Mouse (Mus musculus) embryonic fibroblast, embryonic 13.5 days (primary cell): ENCODE data around the gene Rnf150.

Experiments used
- CTCF ChIP-seq: IDR thresholded peaks from 2 replicates; pipeline ENCODE4 v1.5.1; 2011; ENCODE audit warnings: mild to moderate bottlenecking, control low read depth, low read length, moderate library complexity, borderline replicate concordance; ENCODE audit not compliant: insufficient read depth
- POLR2A ChIP-seq: IDR thresholded peaks from 2 replicates; pipeline ENCODE4 v1.6.1; 2011; ENCODE audit warnings: low read depth, mild to moderate bottlenecking, control low read depth, low read length, moderate library complexity

DNA sequence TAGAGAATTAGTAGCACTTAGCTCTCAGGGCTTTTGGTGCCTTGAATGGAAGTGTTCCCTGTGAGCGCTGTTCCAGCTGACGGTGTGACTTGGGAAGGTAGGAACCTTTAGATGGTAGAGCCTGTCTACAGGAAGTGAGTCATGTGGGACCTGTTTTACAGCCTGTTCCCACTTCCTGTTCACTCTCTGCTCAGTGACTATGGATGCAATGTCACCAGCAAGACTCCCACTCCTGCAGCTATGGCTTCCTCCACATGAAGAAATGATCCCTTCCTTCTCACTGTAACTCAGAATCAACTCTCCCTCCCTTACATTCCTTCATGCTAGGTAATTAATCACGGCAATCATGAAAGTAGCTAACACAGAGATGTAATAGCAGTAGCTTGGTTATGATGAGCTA lies 51.4 kb downstream of the Rnf150 start:
- no peak for TF ChIP-seq CTCF
- no peak for TF ChIP-seq POLR2A
